Mouse (Mus musculus): ENCODE results near the gene Mettl7a2. TPM values are rescaled to one million over a fixed set of nuclear protein-coding genes. Genes with fewer than 3 reads are reported as not detected.
A peak's percentile ranks its signal among the peaks of the same experiment; 100 is the strongest.
"Not testable (repeated sequence)": the region's sequence is repeated elsewhere in the genome, so short reads cannot be mapped to it uniquely, and the experiment has no call there.

Mettl7a2 gene
- polyA plus RNA-seq, 1 experiment from 2014 or later: not detected

DNA sequence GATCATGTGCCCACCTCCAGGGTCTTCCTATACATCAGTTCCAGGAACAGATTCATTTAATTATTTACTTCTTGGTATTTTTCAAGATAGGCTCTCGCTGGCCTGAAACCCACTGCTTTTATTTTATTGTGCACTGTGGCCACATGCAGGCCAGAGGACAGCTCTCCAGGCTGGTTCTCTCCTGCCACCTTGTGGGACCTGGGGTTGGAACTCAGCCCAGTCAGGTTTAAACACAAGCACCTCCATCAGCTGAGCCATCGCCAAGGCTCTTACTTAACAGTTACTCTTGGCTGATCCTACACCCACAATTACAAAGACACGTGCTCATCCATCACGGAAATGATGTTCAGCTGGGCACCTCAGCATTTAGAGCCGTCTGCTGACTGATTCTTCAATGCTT, 31.9 kb upstream of the Mettl7a2 start:
- no peaks in the 10 kb centered on the region for H3K36me3 ChIP-seq
- no peak for ATAC-seq (ENCODE audit: low FRiP score)
- H3K27ac ChIP-seq (replicated peaks): no peak overlapping the region
- H3K4me2 ChIP-seq: no peak overlapping the region
- H3K4me3 ChIP-seq (replicated peaks): no peak overlapping the region
- no peaks in the 10 kb centered on the region for H3K27me3 ChIP-seq (replicated peaks)
- H3K4me1 ChIP-seq: no peaks in the 10 kb centered on the region
- H3K9me3 ChIP-seq (replicated peaks): no peaks in the 10 kb centered on the region
- H3K9ac ChIP-seq (replicated peaks): 0 out of 2 replicates have a peak overlapping the region, but pooled peaks have one; percentile 7
- WGBS: 44% methylated on average over 5 of the region's 5 CpGs

DNA sequence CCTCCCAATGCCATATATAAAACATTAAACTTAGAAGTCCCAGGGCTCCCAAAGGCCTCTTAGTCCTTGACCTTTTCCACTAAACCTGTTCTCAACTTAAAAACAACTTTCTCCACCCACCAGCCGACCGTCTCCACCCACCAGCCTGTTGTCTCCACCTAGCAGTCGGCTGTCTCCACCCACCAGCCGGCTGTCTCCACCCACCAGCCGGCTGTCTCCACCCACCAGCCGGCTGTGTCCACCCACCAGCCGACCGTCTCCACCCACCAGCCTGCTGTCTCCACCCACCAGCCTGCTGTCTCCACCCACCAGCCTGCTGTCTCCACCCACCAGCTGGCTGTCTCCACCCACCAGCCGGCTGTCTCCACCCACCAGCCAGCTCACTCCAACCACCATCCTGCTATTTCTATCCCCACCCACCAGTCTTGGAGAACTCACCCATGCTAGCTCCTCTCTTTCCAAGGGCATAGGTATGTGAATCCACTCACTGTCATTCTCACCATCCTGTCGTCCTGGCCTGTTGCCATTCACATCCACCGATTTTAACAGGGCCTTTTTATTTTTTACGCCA, 28.9 kb upstream of the Mettl7a2 start:
- no peak overlapping the region for H3K4me3 ChIP-seq (replicated peaks)
- H3K4me2 ChIP-seq: no peak overlapping the region
- no peaks in the 10 kb centered on the region for H3K27me3 ChIP-seq (replicated peaks)
- no peak overlapping the region for H3K9ac ChIP-seq (replicated peaks)
- peaks cover 2% of the 10 kb centered on the region for H3K4me1 ChIP-seq
- H3K9me3 ChIP-seq (replicated peaks): no peaks in the 10 kb centered on the region
- no peak overlapping the region for H3K27ac ChIP-seq (replicated peaks)
- ATAC-seq (ENCODE audit: low FRiP score): no peak
- 70% methylated on average over 12 of the region's 12 CpGs for WGBS
- no peaks in the 10 kb centered on the region for H3K36me3 ChIP-seq

DNA sequence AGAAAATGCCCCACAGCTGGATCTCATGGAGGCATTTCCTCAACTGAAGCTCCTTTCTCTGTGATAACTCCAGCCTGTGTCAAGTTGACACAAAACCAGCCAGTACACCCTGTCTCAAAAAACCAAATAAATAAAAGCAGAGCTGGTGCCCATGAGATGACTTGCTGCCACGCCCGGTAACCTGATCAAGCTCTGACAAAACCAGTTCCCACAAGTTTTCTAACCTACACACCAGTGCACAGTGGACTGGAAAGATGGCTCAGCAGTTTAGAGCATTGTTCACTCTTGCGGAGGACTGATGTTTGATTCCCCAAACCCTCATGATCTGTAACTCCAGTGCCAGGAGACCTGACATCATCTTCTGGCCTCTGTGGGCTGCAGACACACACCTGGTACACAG, 27.8 kb upstream of the Mettl7a2 start:
- no peaks in the 10 kb centered on the region for H3K36me3 ChIP-seq
- H3K4me3 ChIP-seq (replicated peaks): no peak overlapping the region
- no peak overlapping the region for H3K9ac ChIP-seq (replicated peaks)
- H3K4me1 ChIP-seq: peaks cover 7% of the 10 kb centered on the region
- no peak overlapping the region for H3K4me2 ChIP-seq
- no peak overlapping the region for H3K27ac ChIP-seq (replicated peaks)
- no peaks in the 10 kb centered on the region for H3K9me3 ChIP-seq (replicated peaks)
- WGBS: 92% methylated on average over 3 of the region's 3 CpGs
- ATAC-seq (ENCODE audit: low FRiP score): no peak
- H3K27me3 ChIP-seq (replicated peaks): no peaks in the 10 kb centered on the region

DNA sequence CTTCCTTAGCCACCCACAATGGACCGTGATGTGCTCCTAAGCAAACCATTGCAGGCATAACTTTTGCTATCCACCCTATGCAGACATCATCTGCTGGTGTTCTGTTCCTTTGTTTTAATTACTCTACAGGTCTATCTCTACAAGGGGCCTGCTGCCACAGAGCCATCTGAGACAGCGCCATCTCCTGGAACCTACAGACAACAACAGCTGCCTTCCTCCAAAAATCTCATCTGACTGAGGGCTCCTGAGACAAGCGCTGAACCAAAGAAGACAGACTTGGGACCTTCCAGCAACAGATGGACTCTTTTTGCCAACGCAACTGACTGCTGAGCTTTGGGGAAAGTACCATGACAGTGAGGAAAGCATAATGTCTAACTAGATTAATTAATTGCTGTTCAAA, 24.9 kb upstream of the Mettl7a2 start:
- not testable (repeated sequence) for H3K27me3 ChIP-seq (replicated peaks); H3K27ac ChIP-seq (replicated peaks); ATAC-seq (ENCODE audit: low FRiP score); H3K36me3 ChIP-seq; H3K9me3 ChIP-seq (replicated peaks); H3K4me2 ChIP-seq; H3K4me3 ChIP-seq (replicated peaks); H3K9ac ChIP-seq (replicated peaks)
- WGBS: 64% methylated on average over 4 of the region's 4 CpGs
- peaks cover 13% of the 10 kb centered on the region for H3K4me1 ChIP-seq

DNA sequence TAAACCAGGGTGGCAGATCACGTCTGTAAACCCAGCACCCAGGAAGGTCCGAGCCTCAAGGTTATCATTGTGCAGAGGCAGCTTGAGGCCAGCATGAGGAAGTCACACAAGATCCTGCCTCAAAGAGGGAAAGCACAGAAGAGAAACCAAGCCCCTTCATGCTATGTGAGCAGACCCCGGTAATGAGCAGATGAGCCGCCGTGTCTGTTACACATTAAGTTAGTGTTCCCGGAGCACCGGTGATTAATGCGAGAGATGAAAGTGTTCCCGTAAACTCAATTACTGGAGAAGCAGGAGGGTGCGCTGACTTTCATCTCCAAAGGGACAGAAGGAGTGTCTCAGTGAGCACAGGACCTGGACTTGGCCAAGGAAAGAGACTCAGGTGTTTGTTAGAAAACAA, 23.7 kb upstream of the Mettl7a2 start:
- H3K9me3 ChIP-seq (replicated peaks); H3K27ac ChIP-seq (replicated peaks); H3K4me3 ChIP-seq (replicated peaks); H3K4me2 ChIP-seq; H3K9ac ChIP-seq (replicated peaks); ATAC-seq (ENCODE audit: low FRiP score); H3K36me3 ChIP-seq; H3K27me3 ChIP-seq (replicated peaks): not testable (repeated sequence)
- peaks cover 13% of the 10 kb centered on the region for H3K4me1 ChIP-seq
- 28% methylated on average over 10 of the region's 10 CpGs for WGBS

DNA sequence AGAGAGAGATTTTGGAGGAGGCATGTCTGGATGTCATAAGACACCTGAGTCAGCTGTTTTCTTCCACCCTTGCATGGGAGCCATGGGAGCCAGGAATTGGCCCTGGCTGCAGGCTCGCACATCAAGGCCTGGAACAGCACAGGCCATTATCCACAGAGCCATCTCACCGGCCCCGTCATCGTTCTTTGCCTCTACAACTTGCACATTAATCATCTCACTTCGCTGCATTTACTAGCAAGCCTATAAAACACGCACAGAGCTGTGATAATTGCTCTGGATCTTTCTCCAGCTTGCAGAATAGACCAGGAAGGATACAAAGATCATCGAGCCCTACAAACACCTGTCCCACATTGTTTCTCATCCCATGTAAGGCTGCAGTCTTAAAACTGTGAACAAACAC, 22.3 kb upstream of the Mettl7a2 start:
- no peak overlapping the region for H3K4me2 ChIP-seq
- H3K9ac ChIP-seq (replicated peaks): no peak overlapping the region
- 34% methylated on average over 7 of the region's 7 CpGs for WGBS
- H3K36me3 ChIP-seq: no peaks in the 10 kb centered on the region
- no peak overlapping the region for H3K4me3 ChIP-seq (replicated peaks)
- peaks cover 13% of the 10 kb centered on the region for H3K4me1 ChIP-seq
- no peaks in the 10 kb centered on the region for H3K27me3 ChIP-seq (replicated peaks)
- no peak for ATAC-seq (ENCODE audit: low FRiP score)
- H3K9me3 ChIP-seq (replicated peaks): no peaks in the 10 kb centered on the region
- H3K27ac ChIP-seq (replicated peaks): peak overlapping the region; percentile 45; the same call in 1 of the 2 replicates

DNA sequence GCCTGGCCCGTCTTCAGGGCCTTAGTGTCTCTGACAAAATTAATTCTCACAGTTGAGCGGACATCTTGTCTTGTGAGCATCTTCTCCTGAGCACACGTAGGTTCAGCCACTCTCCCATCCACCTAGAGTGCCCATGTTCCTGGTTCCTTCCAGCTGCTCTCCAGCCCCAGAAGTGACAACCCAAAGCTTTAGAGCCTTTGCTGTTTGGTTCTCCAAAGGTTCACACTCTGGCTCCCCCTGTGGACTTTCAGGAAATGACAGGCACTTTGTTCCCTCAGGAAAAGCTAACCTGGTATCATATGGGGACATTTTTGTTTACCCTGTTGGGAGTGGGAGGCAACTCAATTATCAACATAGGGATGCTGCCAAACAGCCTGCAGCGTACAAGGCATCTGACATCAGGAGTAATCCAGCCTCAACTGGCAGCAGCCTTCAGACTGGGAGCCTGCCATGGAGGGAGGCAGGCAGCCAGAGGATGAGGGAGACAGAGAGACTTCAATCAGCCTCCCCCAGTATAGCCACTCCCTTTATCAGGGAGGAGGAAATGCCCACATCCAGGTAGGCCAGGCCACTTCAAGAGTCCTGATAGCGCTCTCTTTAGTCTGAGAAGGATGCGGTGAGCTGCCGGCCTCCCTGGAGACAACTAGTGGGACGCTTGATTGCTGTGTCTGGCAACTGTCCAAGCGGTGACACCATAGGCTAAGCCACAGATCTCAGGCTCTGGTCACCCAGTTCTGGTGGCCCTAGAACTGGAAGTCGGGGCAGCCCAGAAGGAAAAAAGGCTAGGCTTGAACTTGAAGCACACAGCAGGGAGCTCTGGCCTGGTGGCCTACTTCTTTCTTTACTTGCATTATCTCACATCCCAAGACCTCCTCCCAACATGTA, 20.7 kb upstream of the Mettl7a2 start:
- H3K27ac ChIP-seq (replicated peaks); H3K4me2 ChIP-seq; H3K36me3 ChIP-seq; H3K4me3 ChIP-seq (replicated peaks); H3K9me3 ChIP-seq (replicated peaks); H3K27me3 ChIP-seq (replicated peaks); H3K9ac ChIP-seq (replicated peaks): not testable (repeated sequence)
- H3K4me1 ChIP-seq: peaks cover 13% of the 10 kb centered on the region
- peak; percentile 28; the same call in 1 of the 2 replicates for ATAC-seq (ENCODE audit: low FRiP score)
- WGBS: 63% methylated on average over 3 of the region's 10 CpGs

DNA sequence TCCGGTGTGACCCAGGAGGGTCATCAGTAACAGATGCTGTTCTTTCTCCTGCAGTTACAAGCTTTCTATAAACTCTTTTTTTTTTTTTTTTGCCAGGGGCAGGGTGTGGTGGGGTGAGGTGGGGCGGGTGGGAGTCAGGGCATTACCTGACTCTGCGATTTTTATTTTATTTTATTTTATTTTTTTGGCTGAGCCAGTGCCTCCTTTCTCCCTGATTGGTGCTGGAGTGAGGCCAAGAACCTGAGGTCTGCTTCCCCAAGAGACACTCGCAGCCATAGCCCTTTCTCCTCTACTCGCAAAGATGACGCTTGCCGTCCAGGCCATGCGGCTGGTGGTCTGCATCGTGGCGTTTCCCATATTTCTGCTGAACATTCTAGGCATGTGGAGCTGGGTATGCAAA, 18.4 kb upstream of the Mettl7a2 start, which contains the start of gene Mettl7a3:
TSS of gene Mettl7a3 (plus strand) at position 301 of the 400 bp plus-strand sequence.
- no peaks in the 10 kb centered on the region for H3K36me3 ChIP-seq
- 58% methylated on average over 10 of the region's 10 CpGs for WGBS
- ATAC-seq (ENCODE audit: low FRiP score): no peak

DNA sequence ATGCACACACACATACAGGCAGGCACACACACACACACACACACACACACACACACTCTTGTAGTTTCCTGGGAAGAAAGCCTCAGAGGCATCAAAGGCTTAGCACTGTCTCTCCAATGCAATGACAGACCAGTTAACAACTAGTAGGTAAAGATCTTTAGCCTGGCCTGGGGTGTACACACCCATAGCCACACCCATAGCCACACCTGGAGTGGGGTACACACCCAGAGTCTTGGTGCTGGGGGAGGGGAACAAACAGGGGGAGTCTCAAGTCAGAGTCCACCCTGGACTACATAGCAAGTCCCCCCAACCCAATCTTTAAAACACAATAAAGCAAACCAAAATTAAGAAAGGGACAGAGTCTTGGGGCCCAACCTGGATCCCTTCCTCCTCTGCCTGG, 15.7 kb upstream of the Mettl7a2 start:
- not testable (repeated sequence) for H3K27ac ChIP-seq (replicated peaks); H3K9ac ChIP-seq (replicated peaks); ATAC-seq (ENCODE audit: low FRiP score); H3K4me2 ChIP-seq; H3K4me3 ChIP-seq (replicated peaks); H3K27me3 ChIP-seq (replicated peaks); H3K4me1 ChIP-seq; H3K36me3 ChIP-seq; H3K9me3 ChIP-seq (replicated peaks)

More for the DNA sequence above, 18.4 kb upstream of the Mettl7a2 start, which contains the start of gene Mettl7a3:
- Histone ChIP-seq H3K27me3 (replicated peaks) (no peaks in the 10 kb centered on the region), H3K4me2 (no peak within 1 kb of the TSS), H3K9me3 (replicated peaks) (no peaks in the 10 kb centered on the region), H3K27ac (replicated peaks) (no peak within 1 kb of the TSS), H3K4me1 (peaks cover 10% of the 10 kb centered on the region; the same call in 1 of the 2 replicates), H3K9ac (replicated peaks) (no peak within 1 kb of the TSS), H3K4me3 (replicated peaks) (no peak within 1 kb of the TSS)

DNA sequence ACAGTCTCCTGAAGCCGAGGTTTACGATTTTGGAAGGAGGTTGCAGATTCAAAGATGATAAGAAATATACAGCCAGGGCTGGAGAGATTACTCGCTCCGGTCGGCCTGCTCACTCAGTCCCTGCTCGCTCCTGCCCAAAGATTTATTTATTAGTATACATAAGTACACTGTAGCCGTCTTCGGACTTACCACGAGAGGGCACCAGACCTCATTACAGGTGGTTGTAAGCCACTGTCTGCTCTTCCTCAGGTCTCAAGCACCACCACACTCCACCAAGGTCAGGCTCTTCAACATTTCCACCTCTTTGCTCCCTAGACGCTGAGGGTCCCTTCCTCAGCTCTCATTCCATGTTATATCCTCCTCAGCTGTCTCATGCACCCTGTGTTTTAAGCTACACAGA, 15.2 kb upstream of the Mettl7a2 start:
- H3K4me3 ChIP-seq (replicated peaks); H3K9ac ChIP-seq (replicated peaks); H3K9me3 ChIP-seq (replicated peaks); H3K4me1 ChIP-seq; H3K27me3 ChIP-seq (replicated peaks); ATAC-seq (ENCODE audit: low FRiP score); H3K4me2 ChIP-seq; H3K36me3 ChIP-seq; H3K27ac ChIP-seq (replicated peaks): not testable (repeated sequence)
- 44% methylated on average over 10 of the region's 10 CpGs for WGBS

DNA sequence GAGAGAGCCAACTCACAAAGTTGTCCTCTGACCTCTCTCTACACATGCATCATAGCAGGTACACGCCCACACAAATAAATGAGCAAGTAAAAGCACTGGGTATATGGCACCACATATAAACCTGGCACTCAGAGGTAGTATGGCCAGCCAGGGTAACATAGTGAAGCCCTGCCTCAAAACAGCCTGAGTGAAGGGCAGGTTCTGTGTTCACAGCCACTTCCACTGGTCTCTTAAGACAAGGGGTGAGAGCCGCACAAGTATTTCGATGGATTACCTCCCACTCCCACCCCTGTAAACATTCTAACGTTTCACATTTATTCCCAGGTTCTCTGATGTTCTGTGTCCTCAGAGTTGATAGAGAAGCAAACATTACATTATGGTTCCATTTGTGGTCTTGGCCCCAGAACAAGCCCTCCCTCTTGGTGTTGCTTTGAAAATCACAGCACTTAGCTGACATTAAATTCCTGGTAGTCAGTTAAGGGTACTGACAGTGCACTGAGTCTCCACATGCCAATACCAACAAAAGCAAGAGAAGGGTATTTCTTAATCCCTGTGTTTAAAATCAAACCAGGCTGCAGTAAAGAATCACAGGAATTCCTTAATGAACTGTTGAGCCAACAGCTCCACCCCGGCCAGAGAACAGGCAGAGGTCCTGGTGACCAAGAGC, 11.6 kb upstream of the Mettl7a2 start:
- 86% methylated on average over 4 of the region's 5 CpGs for WGBS
- not testable (repeated sequence) for H3K9me3 ChIP-seq (replicated peaks); H3K9ac ChIP-seq (replicated peaks); H3K27ac ChIP-seq (replicated peaks); H3K27me3 ChIP-seq (replicated peaks); H3K4me3 ChIP-seq (replicated peaks); ATAC-seq (ENCODE audit: low FRiP score); H3K4me2 ChIP-seq; H3K36me3 ChIP-seq; H3K4me1 ChIP-seq

DNA sequence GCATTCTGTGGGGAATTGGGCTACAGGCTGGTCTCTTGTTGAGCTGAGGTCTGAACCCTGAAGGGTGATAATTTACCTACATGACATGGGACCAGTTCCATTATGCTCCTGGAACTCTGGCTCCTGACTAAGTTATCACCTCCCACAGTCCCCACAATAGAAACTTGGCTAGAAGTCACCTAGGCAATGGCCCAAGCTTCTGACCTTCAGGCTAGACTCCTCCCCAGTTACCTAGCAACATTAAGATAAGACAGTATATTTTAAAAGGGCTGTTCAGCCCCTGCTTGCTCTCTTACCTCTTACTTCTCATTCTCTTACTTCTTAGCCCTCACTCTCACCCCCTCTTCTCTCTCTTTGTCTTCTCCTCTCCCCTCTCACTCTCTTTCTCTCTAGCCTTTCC, 7.5 kb upstream of the Mettl7a2 start:
- H3K9me3 ChIP-seq (replicated peaks): no peaks in the 10 kb centered on the region
- no peak overlapping the region for H3K9ac ChIP-seq (replicated peaks)
- H3K27ac ChIP-seq (replicated peaks): no peak overlapping the region
- no peaks in the 10 kb centered on the region for H3K4me1 ChIP-seq
- no peak overlapping the region for H3K4me2 ChIP-seq
- no peaks in the 10 kb centered on the region for H3K27me3 ChIP-seq (replicated peaks)
- ATAC-seq (ENCODE audit: low FRiP score): no peak
- H3K36me3 ChIP-seq: no peaks in the 10 kb centered on the region
- H3K4me3 ChIP-seq (replicated peaks): no peak overlapping the region

All from neural tube, embryonic 15.5 days (tissue).